Mouse (Mus musculus) retina, embryonic 14.5 days (tissue): Measurements from ENCODE around the gene Iscu.
A peak's percentile ranks its signal among the peaks of the same experiment; 100 is the strongest.

Experiments used
- DNase-seq: peaks from one replicate; pipeline ENCODE4 v3.0.0-alpha.2; 2015; ENCODE audit warnings: low spot score

Iscu gene

GRCm38 (mm10) chr5:113789075-113789788 is 16.7 kb downstream of the Iscu start:
- no peak for DNase-seq

GRCm38 (mm10) chr5:113790453-113791196 is 18.1 kb downstream of the Iscu start:
- no peak for DNase-seq

- no peak for DNase-seq
Observed at GRCm38 (mm10) chr5:113791197-113792095, 18.9 kb downstream of the Iscu start.

GRCm38 (mm10) chr5:113796401-113797148 is 24.0 kb downstream of the Iscu start:
- DNase-seq: no peak

GRCm38 (mm10) chr5:113797149-113797882 is 24.8 kb downstream of the Iscu start:
- no peak for DNase-seq

GRCm38 (mm10) chr5:113798525-113798924 is 26.0 kb downstream of the Iscu start:
- no peak for DNase-seq

GRCm38 (mm10) chr5:113799691-113800090 is 27.1 kb downstream of the Iscu start:
- DNase-seq: no peak

- DNase-seq: peak; percentile 72
Observed at GRCm38 (mm10) chr5:113800280-113800679, 27.7 kb downstream of the Iscu start, which contains the start of gene Tmem119. TSS of gene Tmem119 (minus strand) at chr5:113800516.

- DNase-seq: no peak
Observed at GRCm38 (mm10) chr5:113804395-113804966, 31.9 kb downstream of the Iscu start.

GRCm38 (mm10) chr5:113805301-113805700 is 32.8 kb downstream of the Iscu start:
- DNase-seq: no peak

- no peak for DNase-seq
Observed at GRCm38 (mm10) chr5:113806414-113806813, 33.9 kb downstream of the Iscu start.

- DNase-seq: no peak
Observed at GRCm38 (mm10) chr5:113807712-113808111, 35.2 kb downstream of the Iscu start.

- no peak for DNase-seq
Observed at GRCm38 (mm10) chr5:113808177-113808576, 35.6 kb downstream of the Iscu start.

GRCm38 (mm10) chr5:113810111-113810510 is 37.6 kb downstream of the Iscu start:
- no peak for DNase-seq

GRCm38 (mm10) chr5:113811824-113812420 is 39.4 kb downstream of the Iscu start:
- DNase-seq: peak; percentile 49

GRCm38 (mm10) chr5:113812638-113813037 is 40.1 kb downstream of the Iscu start:
- no peak for DNase-seq

- DNase-seq: peak; percentile 32
Observed at GRCm38 (mm10) chr5:113813608-113814007, 41.1 kb downstream of the Iscu start.

- DNase-seq: no peak
Observed at GRCm38 (mm10) chr5:113814111-113815040, 41.8 kb downstream of the Iscu start.

- DNase-seq: no peak
Observed at GRCm38 (mm10) chr5:113815041-113815389, 42.5 kb downstream of the Iscu start.
